Mouse (Mus musculus) heart, adult 2 months (tissue): Measurements from ENCODE around the gene Cenpm. TPM values are rescaled to one million over a fixed set of nuclear protein-coding genes. Genes with fewer than 3 reads are reported as not detected.

Experiments
- DNase-seq, 2 experiments: peaks; one replicate each; pipeline ENCODE4 v3.0.0; 2021
- H3K27ac ChIP-seq: fragments of 200-600 bp; 2 replicates; pipeline ENCODE4 v1.8.1; 2022
- H3K27me3 ChIP-seq: fragments of 200-500 bp; 2 replicates; pipeline ENCODE4 v1.6.1; 2012; ENCODE audit warnings: mild to moderate bottlenecking, low read length, inconsistent platforms, mixed read lengths; ENCODE audit not compliant: control insufficient read depth, insufficient read depth
- H3K36me3 ChIP-seq: fragments of 200-500 bp; 2 replicates; pipeline ENCODE4 v1.6.1; 2012; ENCODE audit warnings: low read length, inconsistent platforms; ENCODE audit not compliant: control insufficient read depth, insufficient read depth
- H3K4me1 ChIP-seq: fragments of 200-500 bp; 2 replicates; pipeline ENCODE4 v1.6.1; 2011; ENCODE audit warnings: low read length; ENCODE audit not compliant: control insufficient read depth, insufficient read depth
- H3K4me3 ChIP-seq: fragments of 200-600 bp; 2 replicates; pipeline ENCODE4 v1.8.1; 2022
- H3K79me2 ChIP-seq: fragments of 200-500 bp; replicated peaks from 2 replicates; pipeline ENCODE4 v1.6.1; 2012; ENCODE audit warnings: mild to moderate bottlenecking, inconsistent platforms, low read length, moderate library complexity, mixed read lengths; ENCODE audit not compliant: control insufficient read depth, insufficient read depth
- H3K9ac ChIP-seq: fragments of 200-500 bp; 2 replicates; pipeline ENCODE4 v1.6.1; 2012; ENCODE audit warnings: low read depth, mild to moderate bottlenecking, control low read depth, inconsistent platforms, low read length, mixed read lengths
- CTCF ChIP-seq: fragments of 200-600 bp; IDR thresholded peaks from 2 replicates; pipeline ENCODE4 v1.8.1; 2022; ENCODE audit warnings: antibody characterized with exemption, mild to moderate bottlenecking, moderate library complexity
- EP300 ChIP-seq: fragments of 200-500 bp; IDR thresholded peaks from 2 replicates; pipeline ENCODE4 v1.6.1; 2011; ENCODE audit warnings: low read depth, low read length, control low read depth; ENCODE audit not compliant: insufficient read depth
- POLR2A ChIP-seq: fragments of 200-500 bp; IDR thresholded peaks from 2 replicates; pipeline ENCODE4 v1.6.1; 2011; ENCODE audit warnings: mild to moderate bottlenecking, low read depth, low read length, control low read depth; ENCODE audit not compliant: insufficient read depth
- WGBS: fragments of 180-500 bp; shearing (Covaris S2); methylation state at CpG from one replicate; pipeline ENCODE4 v1.1.7; 2018; 5-methylcytosine and 5-hydroxymethylcytosine counted together
- intact Hi-C: fragments of 180-260 bp; cut with DNase I; formaldehyde crosslinking; loops from one replicate; pipeline ENCODE4 v1.15.1; 2025
- microRNA-seq, 2 experiments: library from miRNA; unstranded; fragments of <30 nt; microRNA quantifications; one replicate each; pipeline ENCODE4 v1.2.0; 2021
- polyA plus RNA-seq: library from polyadenylated mRNA; depleted of rRNA; stranded (reverse); fragments of >200 nt; gene quantifications from 2 replicates; pipeline ENCODE4 v1.2.3, GENCODE M21; 2012; rRNA removed
- total RNA-seq, 2 experiments: library from RNA; stranded (reverse); gene quantifications; 2 replicates each; pipeline ENCODE4 v1.2.3; 2021

Gene Cenpm
- total and polyA plus RNA-seq, 3 experiments: 0.39 to 1.7 (median 0.42) TPM

GRCm38 (mm10) chr15:82184656-82185055 is 59.9 kb downstream of the Cenpm start:
- Histone ChIP-seq H3K9ac (no peak overlapping the region), H3K27ac (no peak overlapping the region), H3K36me3 (no peaks in the 10 kb centered on the region)

GRCm38 (mm10) chr15:82184183-82184582 is 60.4 kb downstream of the Cenpm start:
- intact Hi-C loops: no loop called here
- WGBS: 80% methylated on average over 7 of the region's 7 CpGs
- Histone ChIP-seq H3K9ac (no peak overlapping the region), H3K4me3 (no peak overlapping the region), H3K4me1 (peaks cover 1% of the 10 kb centered on the region; the same call in 1 of the 2 replicates), H3K36me3 (no peaks in the 10 kb centered on the region), H3K27me3 (no peaks in the 10 kb centered on the region), H3K27ac (no peak overlapping the region), H3K79me2 (no peaks in the 10 kb centered on the region)
- DNase-seq: no peak
- no peak for TF ChIP-seq CTCF
- TF ChIP-seq EP300: no peak

More at GRCm38 (mm10) chr15:82184656-82185055, 59.9 kb downstream of the Cenpm start:
- intact Hi-C loops: no loop called here
- no peak overlapping the region for H3K4me3 ChIP-seq
- no peak for TF ChIP-seq CTCF
- no peak for TF ChIP-seq EP300
- no peak for TF ChIP-seq POLR2A
- 94% methylated on average over 10 of the region's 10 CpGs for WGBS
- no peak for DNase-seq
- no peaks in the 10 kb centered on the region for H3K27me3 ChIP-seq
- H3K4me1 ChIP-seq: peaks cover 1% of the 10 kb centered on the region; the same call in 1 of the 2 replicates
- no peaks in the 10 kb centered on the region for H3K79me2 ChIP-seq

Small RNA genes lying within 50 kb of the gene (microRNA-seq; reads per million reads assigned to microRNA genes)
- 7.3 to 8.9 reads per million in 2 experiments for gene Mir33

Other genes starting within 250 kb of the Cenpm start
- 10 to 100 TPM; 21.4 to 27.7 TPM for gene Desi1, start 210.9 kb downstream of the Cenpm start, total RNA-seq
- 20.1 and 23.1 TPM in 2 replicates for gene Desi1, start 210.9 kb downstream of the Cenpm start, polyA plus RNA-seq
- gene Snu13, start 197.2 kb downstream of the Cenpm start, total RNA-seq: 10 to 100 TPM; 49.5 to 52.7 TPM
- 49.5 and 66.6 TPM in 2 replicates for gene Snu13, start 197.2 kb downstream of the Cenpm start, polyA plus RNA-seq
- not detected for gene 4930407I10Rik, start 185.6 kb downstream of the Cenpm start, total RNA-seq
- not detected in 2 replicates for gene 4930407I10Rik, start 185.6 kb downstream of the Cenpm start, polyA plus RNA-seq
- not detected for gene Mei1, start 174.8 kb downstream of the Cenpm start, total RNA-seq
- not detected in 2 replicates for gene Mei1, start 174.8 kb downstream of the Cenpm start, polyA plus RNA-seq
- 1 to 10 TPM; 3.9 to 4.0 TPM for gene Ccdc134, start 116.8 kb downstream of the Cenpm start, total RNA-seq
- gene Ccdc134, start 116.8 kb downstream of the Cenpm start, polyA plus RNA-seq: 4.8 and 6.6 TPM in 2 replicates
- gene Srebf2, start 97.6 kb downstream of the Cenpm start, total RNA-seq: 10 to 100 TPM; 22.4 to 24.2 TPM
- 33.3 and 45.3 TPM in 2 replicates for gene Srebf2, start 97.6 kb downstream of the Cenpm start, polyA plus RNA-seq
- under 1 TPM; 0.13 to 0.23 TPM for gene Shisa8, start 31.9 kb downstream of the Cenpm start, total RNA-seq
- gene Shisa8, start 31.9 kb downstream of the Cenpm start, polyA plus RNA-seq: 0.15 and 0.21 TPM in 2 replicates
- under 1 TPM; 0.16 to 0.18 TPM for gene Tnfrsf13c, start 20.4 kb downstream of the Cenpm start, total RNA-seq
- 0.44 and 0.86 TPM in 2 replicates for gene Tnfrsf13c, start 20.4 kb downstream of the Cenpm start, polyA plus RNA-seq
- not detected for gene 1500009C09Rik, start 7.6 kb upstream of the Cenpm start, total RNA-seq
- gene 1500009C09Rik, start 7.6 kb upstream of the Cenpm start, polyA plus RNA-seq: 0.08 TPM in 1 of 2 replicates, not detected in the other
- under 1 TPM; 0.39 to 0.44 TPM for gene Sept3, start 30.1 kb upstream of the Cenpm start, total RNA-seq
- 0.43 and 0.85 TPM in 2 replicates for gene Sept3, start 30.1 kb upstream of the Cenpm start, polyA plus RNA-seq
- gene Wbp2nl, start 54.2 kb upstream of the Cenpm start, total RNA-seq: not detected
- gene Wbp2nl, start 54.2 kb upstream of the Cenpm start, polyA plus RNA-seq: not detected in 2 replicates
- 10 to 100 TPM; 22.6 to 27.0 TPM for gene Naga, start 94.2 kb upstream of the Cenpm start, total RNA-seq
- gene Naga, start 94.2 kb upstream of the Cenpm start, polyA plus RNA-seq: 48.3 and 54.3 TPM in 2 replicates
- gene Pheta2, start 94.2 kb upstream of the Cenpm start, total RNA-seq: 1 to 10 TPM in 1 of 2 experiments, under 1 TPM in 1; 0.70 to 1.2 TPM
- 0.76 and 1.3 TPM in 2 replicates for gene Pheta2, start 94.2 kb upstream of the Cenpm start, polyA plus RNA-seq
- gene Smdt1, start 94.2 kb upstream of the Cenpm start, total RNA-seq: 100 to 1,000 TPM; 183 to 202 TPM
- 231 and 248 TPM in 2 replicates for gene Smdt1, start 94.2 kb upstream of the Cenpm start, polyA plus RNA-seq
- gene Ndufa6, start 109.6 kb upstream of the Cenpm start, total RNA-seq: 100 to 1,000 TPM; 659 to 775 TPM
- 609 and 726 TPM in 2 replicates for gene Ndufa6, start 109.6 kb upstream of the Cenpm start, polyA plus RNA-seq
- gene Cyp2d22, start 135.5 kb upstream of the Cenpm start, total RNA-seq: 10 to 100 TPM; 25.5 to 27.0 TPM
- gene Cyp2d22, start 135.5 kb upstream of the Cenpm start, polyA plus RNA-seq: 44.0 and 48.4 TPM in 2 replicates
- under 1 TPM in 1 of 2 experiments, not detected in 1; 0.18 TPM for gene Cyp2d11, start 149.3 kb upstream of the Cenpm start, total RNA-seq
- gene Cyp2d11, start 149.3 kb upstream of the Cenpm start, polyA plus RNA-seq: not detected in 2 replicates
- under 1 TPM; 0.26 to 0.34 TPM for gene Cyp2d10, start 162.4 kb upstream of the Cenpm start, total RNA-seq
- 0.08 and 0.38 TPM in 2 replicates for gene Cyp2d10, start 162.4 kb upstream of the Cenpm start, polyA plus RNA-seq
- gene Cyp2d9, start 188.7 kb upstream of the Cenpm start, total RNA-seq: not detected
- 0.16 TPM in 1 of 2 replicates, not detected in the other for gene Cyp2d9, start 188.7 kb upstream of the Cenpm start, polyA plus RNA-seq